Mouse (Mus musculus): ENCODE measurements at regions not wholly inside any gene's neighbourhood (a gene's known extent, or its start where the extent isn't known, plus 50 kb on each side); places are given as distances from the start of the nearest gene placed in this dataset.

GRCm38 (mm10) chr2:72541246-72541645 is 65.3 kb downstream of the Cdca7 start:
- no peak for DNase-seq

GRCm38 (mm10) chr2:72545453-72545852 is 69.5 kb downstream of the Cdca7 start:
- no peak for DNase-seq

GRCm38 (mm10) chr2:72546476-72546875 is 70.5 kb downstream of the Cdca7 start:
- no peak for DNase-seq

- no peak for DNase-seq
Measured at GRCm38 (mm10) chr2:72546963-72547362, 71.0 kb downstream of the Cdca7 start.

- DNase-seq: no peak
Measured at GRCm38 (mm10) chr2:72551268-72551667, 75.3 kb downstream of the Cdca7 start.

GRCm38 (mm10) chr2:72554603-72555002 is 78.6 kb downstream of the Cdca7 start:
- no peak for DNase-seq

GRCm38 (mm10) chr2:72555116-72555515 is 79.2 kb downstream of the Cdca7 start:
- no peak for DNase-seq

- DNase-seq: no peak
Measured at GRCm38 (mm10) chr2:72555556-72555955, 79.6 kb downstream of the Cdca7 start.

- DNase-seq: no peak
Measured at GRCm38 (mm10) chr2:72556064-72556821, 80.3 kb downstream of the Cdca7 start.

GRCm38 (mm10) chr2:72557161-72557560 is 81.2 kb downstream of the Cdca7 start:
- no peak for DNase-seq

GRCm38 (mm10) chr2:72557565-72558260 is 81.8 kb downstream of the Cdca7 start:
- no peak for DNase-seq

GRCm38 (mm10) chr2:72561383-72561782 is 85.4 kb downstream of the Cdca7 start:
- DNase-seq: no peak

GRCm38 (mm10) chr2:72578322-72578721 is 102.4 kb downstream of the Cdca7 start:
- DNase-seq: no peak

- DNase-seq: no peak
Measured at GRCm38 (mm10) chr2:72581136-72581535, 105.2 kb downstream of the Cdca7 start.

GRCm38 (mm10) chr2:72588814-72589213 is 112.9 kb downstream of the Cdca7 start:
- no peak for DNase-seq

- no peak for DNase-seq
Measured at GRCm38 (mm10) chr2:72592011-72592410, 116.1 kb downstream of the Cdca7 start.

- DNase-seq: no peak
Measured at GRCm38 (mm10) chr2:72596994-72597925, 121.3 kb downstream of the Cdca7 start.

GRCm38 (mm10) chr2:72597941-72598340 is 122.0 kb downstream of the Cdca7 start:
- no peak for DNase-seq

- no peak for DNase-seq
Measured at GRCm38 (mm10) chr2:72600723-72601122, 124.8 kb downstream of the Cdca7 start.

GRCm38 (mm10) chr2:72602152-72602551 is 126.2 kb downstream of the Cdca7 start:
- no peak for DNase-seq

- no peak for DNase-seq
Measured at GRCm38 (mm10) chr2:72612221-72612620, 136.3 kb downstream of the Cdca7 start.

GRCm38 (mm10) chr2:72614256-72614655 is 138.3 kb downstream of the Cdca7 start:
- no peak for DNase-seq

GRCm38 (mm10) chr2:72615869-72616268 is 139.9 kb downstream of the Cdca7 start:
- no peak for DNase-seq
